Mouse (Mus musculus) limb, embryonic 11.5 days (tissue): ENCODE data around the gene Mbd3l2. TPM values are rescaled to one million over a fixed set of nuclear protein-coding genes. Genes with fewer than 3 reads are reported as not detected.

Source experiments
- ATAC-seq: fragments of 200-750 bp; cut with Nextera tagmentation; 2 replicates; pipeline ENCODE4 v1.8.0; 2017; ENCODE audit warnings: low read depth; ENCODE audit not compliant: insufficient number of reproducible peaks, low FRiP score, low TSS enrichment
- DNase-seq: peaks from one replicate; pipeline ENCODE4 v3.0.0-alpha.2; 2015; ENCODE audit warnings: low spot score
- H3K27ac ChIP-seq: fragments of 300-500 bp; sonication (generic); replicated peaks from 2 replicates; pipeline ENCODE4 v1.5.1; 2014; ENCODE audit warnings: low read depth, mild to moderate bottlenecking, low read length
- H3K27me3 ChIP-seq: fragments of 300-500 bp; sonication (generic); 2 replicates; pipeline ENCODE4 v1.6.1; 2014; ENCODE audit warnings: mild to moderate bottlenecking, low read length, mixed read lengths; ENCODE audit not compliant: control insufficient read depth, insufficient read depth
- H3K36me3 ChIP-seq: fragments of 300-500 bp; sonication (generic); 2 replicates; pipeline ENCODE4 v1.6.1; 2014; ENCODE audit warnings: mild to moderate bottlenecking, low read length, moderate library complexity, mixed read lengths; ENCODE audit not compliant: control insufficient read depth, insufficient read depth
- H3K4me1 ChIP-seq: fragments of 300-500 bp; sonication (generic); 2 replicates; pipeline ENCODE4 v1.6.1; 2014; ENCODE audit warnings: low read length, mixed read lengths; ENCODE audit not compliant: control insufficient read depth, insufficient read depth
- H3K4me2 ChIP-seq: fragments of 300-500 bp; sonication (generic); 2 replicates; pipeline ENCODE4 v1.6.1; 2014; ENCODE audit warnings: low read depth, mild to moderate bottlenecking, moderate library complexity; ENCODE audit not compliant: severe bottlenecking
- H3K4me3 ChIP-seq: fragments of 300-500 bp; sonication (generic); 2 replicates; pipeline ENCODE4 v1.5.1; 2014; ENCODE audit warnings: low read depth, low read length
- H3K9ac ChIP-seq: fragments of 300-500 bp; sonication (generic); 2 replicates; pipeline ENCODE4 v1.6.1; 2014; ENCODE audit warnings: mild to moderate bottlenecking, low read length
- H3K9me3 ChIP-seq: fragments of 300-500 bp; sonication (generic); 2 replicates; pipeline ENCODE4 v1.6.1; 2016; ENCODE audit warnings: low read length; ENCODE audit not compliant: control insufficient read depth
- WGBS: fragments of 180-500 bp; shearing (Covaris S2); extraction: QIAGEN DNeasy Blood & Tissue Kit; methylation state at CpG from one replicate; pipeline ENCODE4 v1.1.7; 2014; 5-methylcytosine and 5-hydroxymethylcytosine counted together
- microRNA-seq: library from miRNA; unstranded; fragments of <30 nt; microRNA quantifications from one replicate; pipeline ENCODE4, GENCODE M21; 2016
- polyA plus RNA-seq: library from polyadenylated mRNA; unstranded; fragments of >200 nt; fragmentation: Nextera tagmentation; extraction: Ambion mirVana; gene quantifications from 2 replicates; pipeline ENCODE4 v1.2.1, GENCODE M21; 2014

The Mbd3l2 gene
- polyA plus RNA-seq, 1 experiment from 2014 or later = 0.12 TPM

GRCm38 (mm10) chr9:18468005-18468404 lies 37.6 kb downstream of the Mbd3l2 start:
- no peak for ATAC-seq
- no peak overlapping the region for H3K27ac ChIP-seq
- 88% methylated on average over 3 of the region's 3 CpGs for WGBS
- no peak for DNase-seq
- no peaks in the 10 kb centered on the region for H3K27me3 ChIP-seq
- no peaks in the 10 kb centered on the region for H3K4me1 ChIP-seq
- no peak overlapping the region for H3K9ac ChIP-seq
- no peaks in the 10 kb centered on the region for H3K9me3 ChIP-seq
- H3K36me3 ChIP-seq = 0 out of 2 replicates have a peak, but pooled peaks cover 2% of the 10 kb centered on the region
- H3K4me3 ChIP-seq = no peak overlapping the region
- H3K4me2 ChIP-seq = no peak overlapping the region

GRCm38 (mm10) chr9:18473324-18474128 lies 43.1 kb downstream of the Mbd3l2 start:
- H3K4me2 ChIP-seq = peak overlapping the region; percentile 67
- DNase-seq (peak; percentile 90), ATAC-seq (peak; percentile 97)
- peak overlapping the region; percentile 65 for H3K9ac ChIP-seq
- H3K27me3 ChIP-seq = no peaks in the 10 kb centered on the region
- WGBS = 6% methylated on average over 39 of the region's 39 CpGs
- no peaks in the 10 kb centered on the region for H3K9me3 ChIP-seq
- peak overlapping the region; percentile 72 for H3K27ac ChIP-seq
- peak overlapping the region; percentile 53 for H3K4me3 ChIP-seq
- 0 out of 2 replicates have a peak, but pooled peaks cover 3% of the 10 kb centered on the region for H3K4me1 ChIP-seq
- H3K36me3 ChIP-seq = no peaks in the 10 kb centered on the region

GRCm38 (mm10) chr9:18478168-18478567 lies 47.7 kb downstream of the Mbd3l2 start, which contains the start of the genes Zfp558 and Mbd3l1:
Zfp558 (minus strand) TSS chr9:18478268.
Mbd3l1 (plus strand) TSS chr9:18478359.
- H3K9ac ChIP-seq = no peak within 1 kb of the TSS
- H3K36me3 ChIP-seq = no peaks in the 10 kb centered on the region
- ATAC-seq (no peak), DNase-seq (no peak)
- WGBS = 86% methylated on average over 3 of the region's 3 CpGs
- H3K9me3 ChIP-seq = no peaks in the 10 kb centered on the region
- no peaks in the 10 kb centered on the region for H3K27me3 ChIP-seq
- H3K4me2 ChIP-seq = no peak within 1 kb of the TSS
- H3K4me1 ChIP-seq = 0 out of 2 replicates have a peak, but pooled peaks cover 3% of the 10 kb centered on the region
- no peak within 1 kb of the TSS for H3K27ac ChIP-seq
- no peak within 1 kb of the TSS for H3K4me3 ChIP-seq

Small RNAs within 50 kb of the gene (microRNA-seq; reads per million reads assigned to microRNA genes)
- gene Gm22854 = not detected

Other genes starting within 250 kb of the Mbd3l2 start
- 141 and 145 TPM in 2 replicates for gene Chordc1, start 138.5 kb upstream of the Mbd3l2 start, polyA plus RNA-seq
- 0.60 and 0.71 TPM in 2 replicates for gene Naalad2, start 27.7 kb upstream of the Mbd3l2 start, polyA plus RNA-seq
- not detected in 2 replicates for gene Ubtfl1, start 26.2 kb upstream of the Mbd3l2 start, polyA plus RNA-seq
- 11.7 and 14.4 TPM in 2 replicates for gene Zfp558, start 47.6 kb downstream of the Mbd3l2 start, polyA plus RNA-seq
- not detected in 2 replicates for gene Mbd3l1, start 47.7 kb downstream of the Mbd3l2 start, polyA plus RNA-seq
- 0.13 TPM in 1 of 2 replicates, not detected in the other for gene Muc16, start 243.9 kb downstream of the Mbd3l2 start, polyA plus RNA-seq